Mouse (Mus musculus) kidney, postnatal 0 days (tissue): Measurements from ENCODE around the gene Aamp. TPM values are rescaled to one million over a fixed set of nuclear protein-coding genes. Genes with fewer than 3 reads are reported as not detected.

Experiments used
- ATAC-seq: fragments of 200-750 bp; cut with Nextera tagmentation; replicated peaks from 2 replicates; pipeline ENCODE4 v1.8.0; 2017; ENCODE audit warnings: low read depth, moderate number of reproducible peaks, moderate TSS enrichment, moderate library complexity; ENCODE audit not compliant: low FRiP score
- DNase-seq: peaks from one replicate; pipeline ENCODE4 v3.0.0-alpha.2; 2016; ENCODE audit warnings: low spot score
- H3K27ac ChIP-seq: fragments of 300-500 bp; sonication (generic); 2 replicates; pipeline ENCODE4 v1.5.1; 2014; ENCODE audit warnings: mild to moderate bottlenecking
- H3K27me3 ChIP-seq: fragments of 300-500 bp; sonication (generic); 2 replicates; pipeline ENCODE4 v1.6.1; 2014; ENCODE audit warnings: low read length, mixed read lengths; ENCODE audit not compliant: insufficient read depth
- H3K36me3 ChIP-seq: fragments of 300-500 bp; sonication (generic); 2 replicates; pipeline ENCODE4 v1.6.1; 2014; ENCODE audit warnings: low read length, mixed read lengths; ENCODE audit not compliant: insufficient read depth
- H3K4me1 ChIP-seq: fragments of 300-500 bp; sonication (generic); replicated peaks from 2 replicates; pipeline ENCODE4 v1.6.1; 2014; ENCODE audit warnings: antibody characterized with exemption, low read length, mixed read lengths; ENCODE audit not compliant: insufficient read depth
- H3K4me2 ChIP-seq: fragments of 300-500 bp; sonication (generic); 2 replicates; pipeline ENCODE4 v1.6.1; 2014; ENCODE audit warnings: mild to moderate bottlenecking, low read length, moderate library complexity, mixed read lengths
- H3K4me3 ChIP-seq: fragments of 300-500 bp; sonication (generic); replicated peaks from 2 replicates; pipeline ENCODE4 v1.5.1; 2014; ENCODE audit warnings: low read depth, low read length
- H3K9ac ChIP-seq: fragments of 300-500 bp; sonication (generic); 2 replicates; pipeline ENCODE4 v1.6.1; 2014; ENCODE audit warnings: low read depth, low read length
- H3K9me3 ChIP-seq: fragments of 300-500 bp; sonication (generic); replicated peaks from 2 replicates; pipeline ENCODE4 v1.6.1; 2016; ENCODE audit warnings: low read length, inconsistent platforms, mixed read lengths
- CTCF ChIP-seq: IDR thresholded peaks from 2 replicates; pipeline ENCODE4 v1.5.1; 2016; ENCODE audit warnings: antibody characterized with exemption, low read depth, mild to moderate bottlenecking, moderate library complexity
- WGBS: fragments of 180-500 bp; shearing (Covaris S2); extraction: QIAGEN DNeasy Blood & Tissue Kit; methylation state at CpG from one replicate; pipeline ENCODE4 v1.1.7; 2014; 5-methylcytosine and 5-hydroxymethylcytosine counted together
- polyA plus RNA-seq: library from polyadenylated mRNA; unstranded; fragments of >200 nt; fragmentation: Nextera tagmentation; extraction: Ambion mirVana; gene quantifications from 2 replicates; pipeline ENCODE4 v1.2.1, GENCODE M21; 2015

Aamp gene
- polyA plus RNA-seq, 1 experiment from 2014 or later, result 248 TPM

- DNase-seq, result peak; percentile 59
- peak overlapping the region; percentile 60 for H3K4me2 ChIP-seq
- peak overlapping the region; percentile 94 for H3K27ac ChIP-seq
- H3K27me3 ChIP-seq, result no peaks in the 10 kb centered on the region
- under 1% methylated on average over 46 of the region's 57 CpGs for WGBS
- ATAC-seq, result peak; percentile 45
- no peaks in the 10 kb centered on the region for H3K36me3 ChIP-seq
- TF ChIP-seq CTCF, result no peak
- peak overlapping the region; percentile 96 for H3K4me3 ChIP-seq
- peak overlapping the region; percentile 96 for H3K9ac ChIP-seq
- H3K4me1 ChIP-seq, result peaks cover 37% of the 10 kb centered on the region
- H3K9me3 ChIP-seq, result no peaks in the 10 kb centered on the region
Observed at GRCm38 (mm10) chr1:74236590-74237317, 47.8 kb downstream of the Aamp start.

DNA sequence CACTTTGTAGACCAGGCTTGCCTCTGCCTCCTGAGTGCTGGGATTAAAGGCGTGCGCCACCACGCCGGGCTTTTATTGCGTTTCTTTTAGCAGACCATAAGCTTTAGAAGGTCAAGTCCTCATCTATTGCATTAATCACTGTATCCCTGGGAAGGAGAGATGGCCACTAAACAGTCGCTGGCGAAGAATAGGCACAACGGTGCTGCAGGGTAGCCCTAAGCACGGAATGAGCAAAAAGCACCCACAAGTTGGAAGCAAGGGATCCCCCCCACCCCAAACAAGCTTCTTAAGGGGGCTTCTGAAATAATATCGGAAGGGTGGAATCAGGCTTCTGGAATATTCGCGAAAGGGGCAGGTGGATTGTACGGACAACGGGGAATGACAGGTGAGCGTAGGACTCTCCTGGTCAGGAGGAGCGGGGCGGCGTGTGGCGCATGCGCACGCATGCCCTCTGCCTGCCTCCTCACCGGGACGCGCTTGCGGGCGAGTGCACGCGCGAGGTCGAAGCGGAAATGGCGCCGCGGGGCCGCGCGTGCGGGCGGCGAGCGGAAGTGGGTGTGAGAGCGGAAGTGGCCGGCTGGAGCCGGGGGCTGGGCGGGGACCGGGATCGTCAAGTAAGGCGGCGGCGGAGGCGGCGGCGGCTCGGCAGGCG lies 48.5 kb downstream of the Aamp start, which contains the start of gene Arpc2:
Gene Arpc2, plus strand, starts transcription at position 147 of the 652 bp plus-strand sequence.
- Histone ChIP-seq H3K27me3 (no peaks in the 10 kb centered on the region), H3K27ac (peak within 1 kb of the TSS; percentile 94), H3K4me2 (peak within 1 kb of the TSS; percentile 60), H3K36me3 (no peaks in the 10 kb centered on the region), H3K4me1 (peaks cover 35% of the 10 kb centered on the region), H3K9ac (peak within 1 kb of the TSS; percentile 96), H3K4me3 (peak within 1 kb of the TSS; percentile 96), H3K9me3 (no peaks in the 10 kb centered on the region)
- ATAC-seq (peak; percentile 93), DNase-seq (peak; percentile 96)
- no peak for TF ChIP-seq CTCF
- under 1% methylated on average over 43 of the region's 55 CpGs for WGBS

DNA sequence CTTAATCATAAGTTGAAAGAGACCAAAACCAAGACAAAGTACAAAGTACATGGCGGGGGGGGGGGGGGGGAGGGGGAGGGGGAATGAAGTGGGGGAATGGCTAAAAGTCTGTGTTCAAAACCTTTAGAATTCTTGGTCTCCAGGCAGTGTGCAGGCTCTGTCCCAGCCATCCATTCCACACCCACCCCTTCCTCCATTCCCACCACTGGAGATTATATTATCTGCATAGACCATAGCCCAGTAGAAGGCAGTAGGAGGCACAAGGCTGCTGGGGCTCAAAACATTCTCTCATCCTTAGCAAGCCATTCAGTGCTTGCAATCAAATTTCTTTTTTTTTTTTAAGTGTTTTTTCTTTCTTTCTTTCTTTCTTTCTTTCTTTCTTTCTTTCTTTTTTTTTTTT lies 53.5 kb downstream of the Aamp start:
- no peaks in the 10 kb centered on the region for H3K4me1 ChIP-seq
- H3K9me3 ChIP-seq, result no peaks in the 10 kb centered on the region
- H3K27me3 ChIP-seq, result no peaks in the 10 kb centered on the region
- ATAC-seq (no peak), DNase-seq (no peak)
- H3K4me3 ChIP-seq, result no peak overlapping the region
- no peak overlapping the region for H3K27ac ChIP-seq
- H3K4me2 ChIP-seq, result no peak overlapping the region
- no peak for TF ChIP-seq CTCF
- no peak overlapping the region for H3K9ac ChIP-seq
- 57% methylated on average over 1 of the region's 1 CpGs for WGBS
- no peaks in the 10 kb centered on the region for H3K36me3 ChIP-seq

DNA sequence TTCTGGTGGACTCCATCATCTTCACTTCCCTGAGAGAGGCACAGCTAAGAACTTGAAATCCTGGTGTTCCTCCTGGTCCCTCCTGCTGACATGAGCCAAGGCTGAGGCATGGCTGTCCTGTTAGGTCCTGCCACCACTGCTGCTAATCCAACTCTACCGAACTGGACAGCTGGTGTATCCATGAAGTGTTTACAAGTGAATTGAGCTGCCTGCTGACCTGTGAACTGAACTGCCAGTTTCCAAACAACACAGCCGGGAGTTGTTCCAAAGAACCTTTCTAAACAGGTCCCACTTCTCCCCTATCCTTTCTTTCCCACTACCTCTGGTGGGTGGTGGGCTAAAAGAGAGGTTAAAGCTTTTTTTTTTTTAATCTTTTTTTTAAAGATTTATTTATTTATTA lies 54.6 kb downstream of the Aamp start:
- DNase-seq (no peak), ATAC-seq (no peak)
- no peak for TF ChIP-seq CTCF
- Histone ChIP-seq H3K9me3 (no peaks in the 10 kb centered on the region), H3K27me3 (no peaks in the 10 kb centered on the region), H3K4me2 (no peak overlapping the region), H3K36me3 (no peaks in the 10 kb centered on the region), H3K9ac (no peak overlapping the region), H3K27ac (no peak overlapping the region), H3K4me1 (no peaks in the 10 kb centered on the region), H3K4me3 (no peak overlapping the region)
- WGBS, result 46% methylated on average over 2 of the region's 2 CpGs

Other genes starting within 250 kb of the Aamp start
- 65.4 and 71.8 TPM in 2 replicates for gene Tns1, start 160.3 kb downstream of the Aamp start, polyA plus RNA-seq
- 0.07 and 0.18 TPM in 2 replicates for gene Rufy4, start 159.2 kb downstream of the Aamp start, polyA plus RNA-seq
- gene Cxcr2, start 130.7 kb downstream of the Aamp start, polyA plus RNA-seq, result 0.30 and 0.51 TPM in 2 replicates
- not detected in 2 replicates for gene Cxcr1, start 90.1 kb downstream of the Aamp start, polyA plus RNA-seq
- gene Arpc2, start 48.7 kb downstream of the Aamp start, polyA plus RNA-seq, result 487 TPM in 2 replicates
- gene Gpbar1, start 6.2 kb downstream of the Aamp start, polyA plus RNA-seq, result 1.0 and 1.7 TPM in 2 replicates
- 162 and 169 TPM in 2 replicates for gene Pnkd, start 192 bp upstream of the Aamp start, polyA plus RNA-seq
- 27.8 and 30.8 TPM in 2 replicates for gene Tmbim1, start 20.9 kb upstream of the Aamp start, polyA plus RNA-seq
- gene Catip, start 77.4 kb upstream of the Aamp start, polyA plus RNA-seq, result 0.59 and 0.75 TPM in 2 replicates
- 2.6 and 3.6 TPM in 2 replicates for gene Slc11a1, start 90.5 kb upstream of the Aamp start, polyA plus RNA-seq
- 73.3 and 75.8 TPM in 2 replicates for gene Ctdsp1, start 106.8 kb upstream of the Aamp start, polyA plus RNA-seq
- gene Vil1, start 124.6 kb upstream of the Aamp start, polyA plus RNA-seq, result 17.0 and 18.0 TPM in 2 replicates
- 49.8 and 51.6 TPM in 2 replicates for gene Cnot9, start 221.3 kb upstream of the Aamp start, polyA plus RNA-seq